Mouse (Mus musculus) liver, embryonic 14.5 days (tissue): ENCODE measurements around the gene Dennd1a.

Experiments used
- CTCF ChIP-seq: IDR thresholded peaks from 2 replicates; pipeline ENCODE4 v1.5.1; 2016; ENCODE audit warnings: antibody characterized with exemption, low read depth, control low read depth
- EP300 ChIP-seq: IDR thresholded peaks from 2 replicates; pipeline ENCODE4 v1.6.1; 2016; ENCODE audit warnings: antibody characterized with exemption, low read depth

DNA sequence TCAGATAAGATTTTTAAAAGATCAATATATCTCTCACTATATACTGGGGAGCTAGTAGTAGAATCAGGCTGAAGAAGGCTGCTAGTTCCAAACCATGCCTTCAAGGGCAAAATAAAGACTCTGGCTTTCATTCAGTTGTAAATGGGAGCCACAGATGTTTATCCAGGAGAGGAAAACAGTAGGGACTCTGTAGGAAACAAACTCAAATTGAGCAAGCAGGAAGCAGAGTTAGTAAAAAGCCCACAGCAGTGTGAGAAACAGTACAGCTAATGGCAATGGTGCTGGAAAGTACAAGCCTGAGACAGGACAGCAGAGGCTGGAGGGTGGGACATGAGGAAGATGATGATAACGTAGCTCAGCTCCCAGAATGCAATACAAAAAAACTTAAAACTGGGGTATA lies 103.3 kb downstream of the Dennd1a start:
- TF ChIP-seq CTCF, result no peak
- TF ChIP-seq EP300, result no peak
